Mouse (Mus musculus) gastrocnemius, adult 8-10 months (tissue): ENCODE data around the gene Lyg1. TPM values are rescaled to one million over a fixed set of nuclear protein-coding genes. Genes with fewer than 3 reads are reported as not detected.
A peak's percentile ranks its signal among the peaks of the same experiment; 100 is the strongest.
"Not testable (repeated sequence)": the region's sequence is repeated elsewhere in the genome, so short reads cannot be mapped to it uniquely, and the experiment has no call there.

Experiments
- DNase-seq, 2 experiments: peaks; one replicate each; pipeline ENCODE4 v3.0.0; 2022; ENCODE audit warnings: low spot score in 2 of 2
- total RNA-seq, 4 experiments: library from RNA; stranded (reverse); gene quantifications; 2 replicates each; pipeline ENCODE4 v1.2.4; 2022

Lyg1 gene
- not detected for total RNA-seq

DNA sequence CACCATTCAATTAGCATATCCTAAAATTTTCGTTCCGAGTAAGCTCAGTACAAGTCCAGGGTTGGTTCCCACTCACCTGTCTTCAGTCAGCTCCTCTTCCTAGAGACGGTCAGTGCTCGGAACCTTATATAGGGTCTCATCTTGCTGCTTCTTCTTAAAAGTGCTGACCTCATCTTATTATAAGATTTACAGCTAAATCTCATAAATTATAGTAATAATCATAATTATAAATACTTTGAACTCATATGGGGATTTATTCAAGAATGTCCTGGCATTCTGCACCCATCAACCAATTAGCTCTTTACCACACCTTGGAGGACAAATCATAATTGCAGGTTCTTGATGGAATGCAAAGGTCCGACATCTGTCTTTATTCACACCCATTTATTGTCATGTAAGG lies at the start of gene Lyg1:
Gene Lyg1 (minus strand): TSS at position 101 of the 400 bp plus-strand sequence.
- DNase-seq = no peak

DNA sequence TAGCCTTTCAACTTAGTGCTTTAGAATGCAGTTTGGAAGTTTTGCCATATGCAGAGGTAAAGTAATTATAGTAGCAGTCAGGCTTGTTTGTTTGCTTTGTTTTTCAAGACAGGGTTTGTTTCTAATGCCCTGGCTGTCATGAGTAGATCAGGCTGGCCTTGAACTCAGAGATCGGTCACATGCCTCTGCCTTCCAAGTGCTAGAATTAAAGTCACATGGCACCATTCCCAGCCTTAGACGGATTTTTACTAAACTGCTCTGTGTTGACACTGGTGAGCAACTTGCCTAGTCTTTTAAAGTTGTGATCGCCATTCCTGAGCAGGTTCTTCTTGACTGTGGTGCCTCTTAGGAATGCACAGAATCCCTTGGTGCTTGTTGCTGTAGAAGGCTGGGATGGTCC lies 49.2 kb upstream of the Lyg1 start:
- no peak for DNase-seq

DNA sequence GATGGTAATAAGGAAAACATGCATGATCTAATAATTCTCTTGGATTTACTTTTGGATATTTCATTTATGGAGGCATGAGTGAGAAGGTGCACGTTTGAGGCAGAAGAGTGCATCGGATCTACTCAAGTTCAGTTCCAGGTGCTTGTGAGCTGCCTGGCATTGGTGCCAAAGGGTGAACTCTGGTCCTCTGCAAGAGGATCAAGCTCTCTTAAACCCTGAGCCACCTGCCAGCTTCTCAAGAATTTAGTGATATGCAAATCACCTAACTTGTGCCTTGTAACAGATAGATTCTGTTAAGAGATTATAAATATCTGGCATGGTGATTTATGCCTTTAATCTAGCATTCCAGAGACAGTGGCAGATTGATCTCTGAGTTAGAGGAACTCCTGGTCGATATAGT lies 45.5 kb upstream of the Lyg1 start:
- no peak for DNase-seq

DNA sequence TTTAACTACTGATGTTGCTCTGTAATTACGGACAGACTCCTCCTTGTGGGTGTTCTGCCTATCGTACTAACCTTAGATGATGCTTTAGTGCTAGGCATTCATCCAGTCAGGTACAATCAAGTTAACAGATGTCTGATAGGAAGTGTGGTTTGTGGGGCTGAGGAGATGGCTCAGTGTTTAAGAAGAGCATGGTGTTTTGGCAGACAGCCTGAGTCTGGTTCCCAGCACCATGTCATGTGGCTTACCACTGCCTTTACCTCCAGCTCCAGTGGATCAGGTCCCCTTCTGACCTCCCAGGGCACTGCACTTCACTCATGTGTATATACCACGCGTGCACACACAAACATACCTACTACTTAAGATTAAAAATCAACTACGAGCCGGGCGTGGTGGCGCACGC lies 44.4 kb upstream of the Lyg1 start:
- DNase-seq = no peak

DNA sequence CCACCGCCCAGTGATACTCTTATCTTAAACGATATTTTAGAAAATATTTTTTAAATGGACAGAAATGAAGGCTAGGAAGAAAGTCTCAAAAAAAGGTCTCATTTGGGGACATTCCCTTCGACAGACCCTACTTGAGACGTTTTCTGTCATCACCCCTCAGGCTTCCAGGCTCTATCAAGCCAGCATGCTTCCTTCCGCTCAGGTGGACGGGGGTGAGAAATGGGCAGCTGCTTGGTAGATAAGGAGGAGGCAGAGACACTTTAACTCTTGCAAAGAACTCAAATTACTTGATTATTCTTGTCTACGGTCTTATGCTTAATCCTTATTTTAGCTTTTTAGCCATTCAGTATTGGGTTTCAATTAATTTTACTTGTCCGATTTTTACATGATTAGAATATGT lies 43.3 kb upstream of the Lyg1 start:
- no peak for DNase-seq

DNA sequence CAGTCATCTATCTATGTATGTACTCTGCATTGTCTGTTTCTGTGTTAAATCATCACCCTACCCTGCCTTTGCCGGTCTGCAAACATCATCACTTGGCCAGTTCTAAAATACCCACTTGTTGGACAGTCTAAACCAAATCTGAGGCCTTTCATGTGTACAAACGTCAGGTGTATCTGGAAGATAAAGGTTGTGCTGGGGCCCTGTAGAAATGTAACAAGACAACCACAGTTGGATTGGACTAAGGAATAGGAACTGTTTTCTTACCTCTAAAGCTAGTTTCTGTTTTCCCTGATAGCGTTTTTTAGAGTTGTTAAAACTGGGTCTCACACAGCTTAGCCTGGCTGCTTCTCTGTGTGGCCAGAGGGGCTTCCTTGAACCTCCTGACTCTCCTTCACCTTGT lies 42.0 kb upstream of the Lyg1 start:
- no peak for DNase-seq

DNA sequence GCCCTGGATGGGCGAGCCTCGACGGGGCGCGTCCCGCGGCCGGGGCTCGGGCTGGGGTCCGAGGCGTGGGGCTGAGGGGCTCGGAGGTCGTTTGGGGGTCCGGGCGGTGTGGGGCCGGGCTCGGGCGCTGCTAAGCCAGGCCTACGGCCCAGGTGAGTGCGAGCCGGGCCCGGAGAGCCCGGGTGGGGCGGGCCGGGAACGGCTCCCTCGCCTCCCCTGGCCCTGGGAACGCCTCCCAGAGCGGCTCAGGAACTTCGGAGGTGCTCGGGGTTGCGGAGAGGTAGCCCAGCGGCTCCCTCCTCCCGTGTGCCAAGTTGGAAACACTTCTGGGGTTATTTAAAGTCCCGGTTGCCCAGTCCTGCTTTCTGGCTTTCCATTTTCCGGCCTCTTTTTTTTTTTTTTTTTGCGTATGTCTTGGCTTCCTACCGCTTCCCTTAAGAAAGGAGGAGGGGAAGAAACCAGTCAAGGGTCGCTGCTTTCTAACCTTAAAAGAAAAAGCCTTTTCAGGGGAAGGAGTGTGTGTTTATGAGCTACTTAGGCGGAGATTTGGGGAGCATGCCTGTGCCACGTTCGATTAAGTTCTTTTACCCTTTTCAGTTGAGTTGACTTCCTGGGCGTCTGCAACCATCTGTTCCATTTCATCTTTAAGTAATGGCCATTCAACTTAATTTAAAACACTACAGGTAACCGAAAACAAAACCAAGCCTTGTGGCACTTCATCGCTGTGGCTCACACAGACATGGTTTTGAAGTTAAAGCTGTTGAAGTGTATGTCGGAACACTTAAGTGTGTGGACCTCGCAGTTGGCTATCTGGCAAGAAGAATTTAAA lies 41.0 kb upstream of the Lyg1 start:
- no peak for DNase-seq

DNA sequence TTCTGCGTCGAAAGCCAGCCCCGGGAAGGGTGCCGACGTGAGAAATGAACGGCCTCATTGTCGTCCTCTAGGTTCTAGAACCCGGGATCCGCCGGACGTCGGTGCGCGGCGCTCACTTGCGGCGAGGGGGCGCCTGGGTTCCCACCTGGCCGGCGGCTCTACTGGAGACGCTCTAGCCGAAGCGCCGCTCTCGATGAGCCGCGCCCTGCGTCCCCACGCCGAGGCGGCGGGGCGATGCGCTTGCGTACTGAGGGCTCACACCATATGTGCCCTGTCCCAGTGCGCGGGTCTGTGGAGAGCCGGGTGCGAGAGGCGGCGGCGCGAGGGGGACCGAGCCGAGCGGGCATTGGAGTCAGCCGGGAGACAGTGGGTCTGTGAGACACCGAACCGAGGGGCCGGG lies 40.3 kb upstream of the Lyg1 start, which contains the start of the genes Txndc9 and Eif5b:
Gene Txndc9 (minus strand): TSS at position 27 of the 400 bp plus-strand sequence.
Gene Eif5b (plus strand): TSS at position 144 of the 400 bp plus-strand sequence.
- DNase-seq = peak; percentile 93 to 94

DNA sequence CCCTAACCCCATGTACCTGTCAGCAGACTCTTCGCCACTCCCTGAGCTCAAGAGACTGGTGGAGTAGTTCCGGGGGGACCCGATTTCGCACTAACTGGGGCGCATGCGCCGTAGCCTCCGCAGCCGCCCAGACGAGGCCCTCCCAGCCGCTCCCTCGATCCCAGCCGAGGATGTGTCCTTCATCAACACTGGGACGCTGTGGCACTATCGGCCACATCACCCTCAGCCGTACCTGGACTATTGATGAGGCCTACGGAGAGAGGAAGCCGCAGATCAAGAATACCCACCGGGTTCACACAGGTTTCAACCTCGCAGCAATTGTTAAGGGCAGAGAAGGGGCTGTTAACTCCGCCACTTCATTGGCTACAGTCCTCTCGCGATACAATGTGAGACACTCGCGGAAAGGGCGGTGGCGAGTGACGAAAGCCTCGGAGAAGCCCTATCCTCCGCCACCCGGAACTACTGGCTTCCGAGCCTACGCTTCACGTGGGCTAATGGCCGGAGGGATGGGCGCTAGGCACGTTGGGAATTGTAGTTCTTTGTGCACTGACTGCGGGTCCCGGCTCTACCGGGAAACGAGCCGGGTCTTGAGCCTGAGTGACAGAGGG lies 39.4 kb upstream of the Lyg1 start:
- DNase-seq = peak; percentile 96 to 97

DNA sequence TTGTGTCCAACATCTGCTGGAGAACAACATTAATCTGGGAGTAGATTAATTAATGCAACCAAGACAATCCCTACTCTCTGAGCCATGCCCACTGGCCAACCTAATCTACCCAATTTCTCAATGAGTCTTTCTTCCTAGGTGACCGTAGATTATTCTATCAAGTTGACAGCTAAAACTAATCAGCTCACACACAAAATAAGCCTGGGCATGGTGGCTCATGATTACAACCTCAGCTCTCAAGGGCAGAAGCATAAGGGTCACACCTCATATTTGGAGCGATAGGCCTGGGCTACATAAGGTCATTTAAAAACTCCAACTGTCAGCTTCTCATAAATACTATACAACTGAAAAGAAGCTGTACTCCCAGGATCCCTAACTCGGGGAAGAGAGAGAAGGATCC lies 38.7 kb upstream of the Lyg1 start:
- DNase-seq = no peak

DNA sequence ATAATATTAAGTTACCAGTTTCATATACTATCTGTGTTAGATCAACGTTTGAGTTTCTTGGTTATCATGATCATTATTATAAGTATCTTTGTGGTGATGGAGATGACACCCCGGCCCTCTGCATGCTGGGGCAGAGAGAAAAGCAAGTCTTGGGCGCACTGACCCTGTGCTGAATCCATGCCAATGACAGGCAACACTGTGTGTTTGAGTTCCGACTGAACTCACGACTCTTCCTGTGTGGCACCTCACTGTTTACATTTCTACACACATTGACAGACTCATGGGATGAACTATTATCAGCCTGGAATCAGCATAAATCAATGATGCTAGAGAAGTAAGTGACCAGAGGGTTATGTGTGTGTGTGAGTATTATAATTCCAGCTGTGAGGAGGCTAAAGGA lies 30.3 kb upstream of the Lyg1 start:
- DNase-seq = no peak

DNA sequence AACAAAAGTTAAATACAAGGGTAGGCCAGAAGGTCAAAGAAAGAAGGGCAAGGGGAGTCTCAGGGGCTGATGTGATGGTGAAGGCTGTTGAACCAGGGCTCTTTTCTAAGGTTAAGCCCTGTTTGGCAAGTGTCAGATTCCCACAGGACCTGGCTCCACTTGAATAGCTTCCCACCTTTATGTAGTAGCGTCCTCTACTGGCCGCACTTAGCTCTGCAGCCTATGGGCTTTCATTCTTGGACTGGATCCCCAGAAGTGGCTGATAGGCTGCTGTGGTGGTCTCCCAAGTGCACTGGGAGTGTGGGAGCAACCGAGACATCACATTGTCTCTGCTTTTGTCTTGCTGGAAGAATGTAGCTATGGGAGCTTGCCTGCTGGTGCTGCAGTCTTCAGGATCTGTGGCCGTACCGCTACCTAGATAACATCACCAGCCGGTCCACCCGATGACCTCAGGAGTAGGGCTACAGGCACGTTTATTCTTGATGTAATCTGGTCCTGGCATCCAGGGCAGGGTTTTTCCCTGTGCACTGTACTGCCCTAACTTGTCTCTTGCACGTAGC lies 28.3 kb upstream of the Lyg1 start:
- no peak for DNase-seq

DNA sequence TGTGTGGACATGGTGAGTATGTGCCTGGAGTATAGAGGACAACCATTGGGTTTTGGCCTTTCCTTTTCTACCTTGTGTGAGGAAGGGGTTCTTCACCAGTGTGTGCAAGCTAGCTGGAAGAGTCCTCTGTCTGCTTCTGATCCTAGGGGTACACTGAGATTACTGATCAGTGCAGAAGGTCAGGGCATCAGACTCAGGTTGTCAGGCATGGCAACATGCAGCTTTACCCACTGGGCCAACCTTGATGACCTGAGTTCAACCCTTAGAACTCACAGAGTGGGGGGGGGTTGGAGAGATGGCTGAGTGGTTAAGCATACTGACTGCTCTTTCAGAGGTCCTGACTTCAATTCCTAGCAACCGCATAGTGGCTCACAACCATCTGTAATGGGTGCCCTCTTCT lies 26.8 kb upstream of the Lyg1 start:
- DNase-seq = no peak

DNA sequence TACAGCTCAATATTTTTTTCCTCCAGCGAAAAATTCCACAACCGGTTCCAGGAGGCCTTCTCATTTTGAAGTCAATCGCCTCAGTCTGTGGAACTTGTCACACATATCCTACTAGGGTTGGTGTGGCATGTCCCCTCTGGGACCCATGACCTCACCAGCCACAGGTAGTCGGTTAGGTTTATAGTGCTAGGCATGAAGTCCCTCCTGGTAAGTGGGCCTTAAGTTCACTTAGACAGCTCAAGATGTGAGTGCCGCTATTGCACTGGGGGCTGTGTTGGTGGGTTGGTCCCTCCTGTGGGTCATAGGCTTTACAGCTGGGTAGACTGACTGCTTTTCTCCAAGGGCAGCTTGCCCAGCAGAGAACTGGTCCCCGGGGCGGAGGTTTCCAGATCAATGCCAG lies 19.7 kb upstream of the Lyg1 start:
- DNase-seq = no peak

DNA sequence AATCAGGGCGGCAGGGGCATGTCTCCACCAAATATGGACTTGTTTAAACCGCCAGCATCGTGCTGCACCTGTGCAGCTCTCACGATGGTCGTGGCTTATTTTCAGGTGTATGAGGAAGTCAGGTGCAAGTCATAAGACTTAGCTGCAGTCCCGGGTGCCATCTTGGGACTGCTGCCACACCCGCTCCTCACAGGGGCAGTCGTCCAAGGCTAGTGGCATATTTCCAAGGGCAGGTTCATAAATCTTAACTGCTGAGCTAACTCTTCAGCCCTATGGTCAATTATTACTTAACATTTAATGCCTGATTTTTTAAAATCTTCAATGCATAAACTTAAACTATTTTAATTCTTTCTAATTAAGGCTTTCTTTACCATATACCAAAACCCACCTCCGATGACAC lies 19.1 kb upstream of the Lyg1 start:
- not testable (repeated sequence) for DNase-seq

DNA sequence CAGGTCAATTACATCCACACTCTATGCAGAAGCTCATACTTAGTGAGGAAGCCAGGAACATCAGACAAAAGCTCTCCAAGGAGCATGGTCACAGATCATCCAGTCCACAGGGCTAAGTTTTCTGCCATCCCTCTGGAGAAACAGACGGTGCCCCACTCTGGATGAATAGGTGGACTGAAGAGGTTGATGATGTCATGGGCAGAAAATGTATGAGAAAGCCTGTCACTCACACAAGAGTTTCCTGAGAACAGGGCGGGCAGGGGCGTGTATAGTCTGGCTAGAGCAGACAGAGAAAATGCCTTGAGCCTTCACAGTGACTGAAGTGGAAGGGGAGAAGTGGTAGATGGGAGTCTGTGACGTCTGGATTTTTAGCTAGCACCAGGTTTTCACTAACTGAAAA lies 14.0 kb upstream of the Lyg1 start:
- DNase-seq = no peak

DNA sequence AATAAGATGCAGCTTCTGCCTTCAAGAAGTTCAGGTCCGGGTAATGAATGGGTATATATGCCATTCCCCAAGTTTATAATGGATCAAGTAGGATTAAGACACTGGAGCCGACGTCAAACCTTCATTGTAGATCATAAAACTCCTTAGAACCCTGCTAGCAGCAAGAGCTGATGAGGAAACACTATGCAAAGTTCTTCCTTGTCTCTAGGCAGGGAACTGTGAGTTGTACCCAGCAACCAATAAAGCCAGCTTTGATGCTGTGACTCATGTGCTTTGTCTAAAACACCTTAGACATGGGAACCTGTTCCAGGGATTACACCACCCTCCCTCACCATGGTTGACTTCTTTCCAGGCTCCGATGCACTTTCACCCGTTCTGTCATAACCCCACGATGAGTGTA lies 11.2 kb upstream of the Lyg1 start:
- DNase-seq = no peak

DNA sequence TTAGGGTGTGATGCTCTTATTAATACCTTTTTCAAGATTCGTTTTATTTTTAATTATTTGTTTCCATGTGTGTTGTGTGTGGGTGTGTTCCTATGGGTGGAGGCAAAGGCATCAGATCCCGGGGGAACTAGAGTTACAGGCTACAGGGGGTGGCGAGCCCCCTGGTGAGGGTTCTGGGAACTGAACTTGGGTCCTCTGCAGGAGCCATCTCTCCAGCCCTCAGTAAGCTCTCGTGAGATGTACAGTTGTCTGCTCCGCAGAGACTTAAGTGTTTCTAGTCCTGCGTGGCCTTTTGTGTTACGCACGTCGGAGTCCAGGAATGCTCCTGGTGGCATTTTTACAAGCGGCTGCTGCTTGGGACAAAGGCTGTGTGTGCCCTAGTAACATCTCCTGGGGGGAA lies 8.0 kb upstream of the Lyg1 start:
- no peak for DNase-seq

DNA sequence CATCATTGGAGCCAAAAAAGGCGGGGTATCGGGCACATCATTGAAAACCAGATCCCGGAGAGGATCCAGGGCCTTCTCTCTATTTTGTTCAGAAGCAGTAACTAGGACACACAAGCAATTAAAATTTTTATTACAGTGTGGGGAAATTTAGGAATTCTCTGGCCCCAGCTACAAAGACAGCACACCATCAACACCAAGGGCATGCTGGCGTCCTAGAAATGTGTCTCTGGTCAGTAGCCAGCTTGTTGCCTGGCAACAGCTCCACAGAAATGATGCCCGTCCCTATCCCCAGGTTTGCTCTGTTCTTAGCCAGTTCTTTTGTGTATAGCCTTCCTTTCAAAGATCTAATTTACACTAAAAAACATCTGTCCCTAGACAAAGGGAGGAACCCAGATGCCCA lies 1.9 kb upstream of the Lyg1 start:
- DNase-seq = no peak

DNA sequence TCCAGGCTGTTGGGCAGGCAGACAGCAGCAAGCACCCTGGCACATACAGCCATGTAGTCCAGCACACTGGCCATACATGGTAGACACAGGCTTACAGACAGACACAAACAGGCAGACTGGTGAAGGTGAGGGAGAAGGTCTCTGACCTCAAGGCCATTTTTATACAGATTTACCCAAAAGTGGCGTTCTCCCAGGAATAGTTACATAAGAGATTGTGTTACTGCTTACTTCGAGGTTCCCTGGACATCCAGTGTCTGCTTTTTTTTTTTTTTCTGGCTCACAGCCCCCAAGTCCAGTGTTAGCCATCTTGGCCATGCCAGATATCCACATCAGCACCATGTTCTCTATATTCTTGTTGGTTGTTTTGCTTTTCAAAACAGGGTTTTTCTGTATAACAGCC lies 957 bp upstream of the Lyg1 start:
- DNase-seq = no peak

DNA sequence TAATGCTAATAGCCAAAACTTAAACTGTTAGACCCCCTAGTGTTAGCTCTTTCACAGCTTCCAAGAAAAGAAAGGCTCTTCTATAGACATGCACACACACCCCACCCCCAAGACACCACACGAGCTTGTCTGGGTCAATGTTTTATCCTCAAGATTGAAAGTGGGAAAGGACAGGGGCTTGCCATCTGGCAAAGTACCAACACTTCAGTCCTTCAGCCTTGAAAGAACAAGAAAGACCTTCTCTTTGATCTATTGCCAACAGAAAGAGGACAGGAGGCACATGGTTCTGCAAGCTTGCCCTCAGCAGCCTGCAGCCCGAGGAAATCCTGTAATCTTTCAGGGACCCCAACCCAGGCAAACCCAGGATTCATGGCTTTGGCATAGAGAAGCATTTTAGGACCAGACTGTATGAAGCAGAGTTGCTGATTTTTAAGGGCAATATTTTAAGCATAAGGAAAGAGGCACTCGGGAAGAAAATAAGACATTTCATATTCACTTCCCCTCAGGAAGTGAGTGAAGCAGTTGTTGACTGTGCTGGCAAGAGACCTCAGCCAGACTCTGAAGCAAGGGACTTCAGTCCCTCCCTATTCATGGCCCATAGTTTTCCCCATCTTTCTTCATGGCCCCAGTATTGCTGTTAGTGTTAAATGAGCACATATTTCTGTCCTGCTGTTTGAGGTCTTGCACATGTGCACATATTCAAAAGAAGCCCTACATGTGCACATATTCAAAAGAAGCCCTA lies 698 bp downstream of the Lyg1 start:
- DNase-seq = no peak

DNA sequence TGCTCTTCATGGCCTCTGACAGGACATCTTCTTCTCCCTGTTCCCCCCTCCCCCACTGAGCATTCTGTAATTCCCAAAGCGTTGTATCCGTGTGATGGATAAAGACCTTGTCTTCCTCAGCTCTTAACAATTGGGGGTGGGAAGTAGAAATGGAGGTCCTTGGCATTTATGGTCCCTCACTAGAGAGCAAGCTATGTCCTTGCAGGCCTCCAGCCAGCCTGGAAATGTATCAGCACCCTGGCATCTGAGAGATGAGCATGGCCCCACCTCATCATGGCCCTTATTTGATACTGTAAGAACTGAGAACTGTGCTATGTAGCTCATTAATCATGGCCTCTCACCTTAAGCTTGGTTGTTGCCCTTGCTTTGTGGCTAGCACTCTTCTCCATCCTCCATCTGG lies 2.3 kb downstream of the Lyg1 start:
- DNase-seq = no peak
